Mouse (Mus musculus) cortical plate, adult 2 months (tissue): Measurements from ENCODE around the gene 9530003J23Rik.

Experiments
- CTCF ChIP-seq: fragments of 200-500 bp; IDR thresholded peaks from 2 replicates; pipeline ENCODE4 v1.5.1; 2011; ENCODE audit warnings: mild to moderate bottlenecking, control low read depth, low read length; ENCODE audit not compliant: insufficient read depth; ENCODE audit errors: extremely low read depth
- POLR2A ChIP-seq: fragments of 200-500 bp; IDR thresholded peaks from 2 replicates; pipeline ENCODE4 v1.6.1; 2011; ENCODE audit warnings: mild to moderate bottlenecking, low read length, control low read depth; ENCODE audit not compliant: insufficient read depth; ENCODE audit errors: extremely low read depth

DNA sequence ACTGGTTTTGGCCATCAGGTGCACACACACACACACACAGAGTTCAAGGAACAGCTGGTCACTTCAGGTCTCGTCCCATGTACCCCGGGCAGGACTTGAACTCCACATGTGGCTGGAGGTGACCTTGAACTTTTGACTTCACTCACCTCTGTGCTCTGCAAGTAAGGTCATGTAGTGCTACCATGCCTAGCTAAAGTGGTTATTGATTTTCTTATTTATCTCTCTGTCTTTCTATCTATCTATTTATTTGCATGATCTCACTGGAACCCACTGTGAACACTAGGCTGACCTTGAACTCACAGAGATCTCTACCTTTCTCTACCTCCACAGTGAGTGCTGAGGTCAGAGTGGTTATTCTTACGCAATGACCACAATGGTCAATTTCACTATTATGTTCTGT lies 32.4 kb downstream of the 9530003J23Rik start:
- TF ChIP-seq POLR2A, result no peak
- TF ChIP-seq CTCF, result no peak
